Mouse (Mus musculus) T-helper 17 cell (primary cell): Measurements from ENCODE around the gene Tmem263.

ENCODE experiments used
- in situ Hi-C, 2 experiments: fragments of 300-600 bp; cut with MboI, MseI; formaldehyde crosslinking; loops; 1 replicate in 1 of 2; 2 replicates in 1 of 2; pipeline ENCODE4 v1.15.1; 2025; ENCODE audit warnings: high pct_unique_total_duplicates in 2 of 2

The Tmem263 gene

DNA sequence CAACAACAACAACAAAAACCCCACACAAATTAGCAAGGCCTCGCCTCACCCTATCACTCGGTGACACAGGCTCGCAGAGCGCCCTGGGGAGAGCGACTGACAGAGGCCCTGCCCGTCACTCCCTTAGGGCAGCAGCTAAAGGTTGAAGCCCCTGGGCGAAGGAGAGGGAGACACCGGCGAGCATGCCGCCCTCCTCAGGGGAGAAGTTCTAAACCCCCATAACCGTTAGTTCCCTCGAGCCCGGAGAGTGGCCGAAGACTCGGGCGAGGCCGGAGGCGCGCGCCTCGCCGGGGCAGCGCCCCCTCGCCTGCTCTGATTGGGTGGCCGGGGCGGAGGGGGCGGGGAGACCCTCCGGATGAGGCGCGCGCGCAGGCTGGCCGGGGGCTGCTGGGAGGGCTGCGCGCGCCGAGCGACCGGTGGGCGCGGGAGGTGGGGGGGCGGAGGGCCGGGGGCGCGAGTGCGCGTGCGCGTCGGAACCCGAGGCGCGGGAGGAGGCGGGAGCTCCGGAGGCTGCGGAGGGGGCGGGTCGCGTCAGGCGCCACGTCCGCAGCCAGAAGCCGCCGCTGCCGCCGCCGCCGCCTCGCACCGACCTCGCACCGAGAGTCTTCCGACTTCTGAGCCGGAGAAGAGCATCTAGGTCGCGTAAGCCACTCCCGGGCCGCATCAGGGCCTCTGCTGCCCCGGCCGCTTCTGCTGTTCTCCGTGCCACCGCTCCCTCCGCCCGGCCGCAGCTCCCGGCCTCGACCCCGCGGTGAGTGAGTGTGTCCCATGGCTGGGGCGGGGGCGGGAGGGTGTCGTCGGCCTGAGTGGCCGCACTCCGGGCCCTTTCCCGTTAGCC is at the start of gene Tmem263, which contains the start of gene Fhl4:
Gene Tmem263, plus strand, starts transcription at position 381 of the 838 bp plus-strand sequence.
Gene Fhl4, minus strand, starts transcription at position 249 of the 838 bp plus-strand sequence.
- in situ Hi-C loops, result no loop called here

DNA sequence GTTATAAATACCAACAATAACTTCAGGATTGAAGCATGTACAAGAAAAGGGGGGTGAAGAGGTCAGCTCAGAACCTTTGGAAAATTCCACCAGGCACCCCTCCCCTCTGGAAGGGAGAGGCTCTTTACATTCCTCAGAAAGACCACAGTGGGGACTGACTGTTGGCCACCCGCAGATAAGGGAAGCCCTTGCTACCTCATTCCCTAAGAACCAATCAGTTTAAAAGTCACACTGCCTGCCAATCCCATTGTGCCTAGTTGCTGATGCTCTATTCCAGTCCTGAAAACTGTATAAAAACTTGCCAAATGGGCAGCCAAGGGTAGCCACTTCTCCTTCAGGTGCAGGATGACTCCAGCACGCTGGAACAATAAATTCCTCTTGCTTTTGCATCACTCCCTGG is 47.6 kb upstream of the Tmem263 start:
- in situ Hi-C loops, result no loop called here

DNA sequence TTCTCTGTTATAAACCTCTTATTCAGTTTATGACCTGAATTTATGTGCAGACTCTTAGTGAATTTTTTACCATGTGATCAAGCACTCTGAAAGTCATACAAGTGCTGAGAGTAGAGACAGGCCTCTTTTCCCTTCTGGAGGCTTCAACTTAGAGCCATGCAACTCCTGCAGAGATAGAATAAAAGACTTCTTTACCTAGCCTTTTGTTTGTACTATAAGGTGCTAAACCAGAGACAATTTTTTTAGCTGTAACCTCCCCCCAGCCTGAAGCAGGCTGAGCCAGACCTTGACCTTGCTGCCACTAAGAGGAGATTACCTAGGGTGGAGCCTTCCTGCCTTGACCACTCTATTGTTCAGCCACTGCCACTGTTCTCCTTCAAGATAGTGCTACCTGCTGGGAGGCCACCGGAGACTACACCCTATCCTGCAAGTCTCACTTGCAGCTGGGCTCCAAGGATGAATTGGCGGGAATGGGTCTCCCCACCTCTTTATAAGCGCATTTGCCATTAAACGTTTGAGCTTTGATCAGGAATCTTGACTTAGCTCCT is 30.7 kb upstream of the Tmem263 start:
- in situ Hi-C loops, result no loop called here

DNA sequence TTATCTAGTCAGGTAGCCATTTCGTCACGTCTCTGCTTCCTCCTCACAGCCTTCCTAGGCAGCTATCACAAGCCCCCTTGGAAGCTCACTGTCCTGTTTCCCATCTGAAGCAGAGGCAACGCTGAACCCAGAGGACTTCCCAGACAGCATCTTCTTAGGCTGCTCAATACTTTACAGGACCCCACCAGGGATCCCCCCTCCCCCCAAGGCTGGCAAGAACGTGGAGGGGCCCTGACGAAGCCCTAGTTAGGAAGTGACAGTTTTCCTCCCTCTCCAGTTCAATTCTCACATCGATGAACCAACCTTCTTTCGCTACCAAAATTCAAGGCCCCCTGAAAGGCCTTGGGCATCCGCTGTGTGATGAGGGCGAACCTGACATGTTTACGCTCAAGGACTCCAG is 586 bp upstream of the Tmem263 start:
- in situ Hi-C loops, result no loop called here

DNA sequence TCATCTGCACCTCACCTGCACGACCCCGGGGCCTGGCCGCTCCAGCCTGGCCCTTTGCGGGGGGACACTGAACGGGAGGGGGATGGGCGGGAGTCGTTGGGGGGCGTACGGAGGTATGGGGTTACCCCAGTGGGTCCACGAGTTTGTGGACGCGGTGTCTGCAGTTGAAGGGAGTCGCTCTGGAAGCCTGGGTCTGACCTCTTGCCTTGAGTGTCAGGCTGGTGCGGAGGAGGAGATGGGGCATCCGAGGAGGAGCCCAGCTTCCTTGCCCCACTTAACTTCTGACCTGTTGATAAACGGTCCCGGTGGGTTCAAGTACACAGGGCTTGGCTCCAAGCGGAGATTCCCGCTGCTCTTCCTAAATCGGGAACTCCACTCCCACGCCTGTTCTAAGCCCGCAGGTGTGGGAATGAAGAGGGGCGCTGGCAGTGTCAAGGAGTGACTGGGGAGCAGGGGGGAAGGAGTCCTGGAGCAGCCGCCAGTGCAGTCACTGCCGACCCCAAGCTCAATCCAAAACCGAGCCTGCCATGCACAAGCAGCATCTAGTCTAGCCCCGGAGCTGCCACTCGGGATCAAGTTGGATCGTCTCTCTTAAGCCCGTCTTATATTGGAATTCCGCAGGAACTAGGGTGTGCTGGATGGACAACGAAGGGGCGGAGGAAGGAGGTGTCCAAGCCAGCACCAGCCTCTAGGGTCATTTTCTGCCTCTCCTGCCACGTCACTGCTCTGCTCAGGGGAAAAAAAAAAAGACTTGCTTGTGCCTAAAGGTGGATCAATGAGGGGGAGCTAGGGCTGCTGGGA is 858 bp downstream of the Tmem263 start:
- in situ Hi-C loops, result no loop called here

DNA sequence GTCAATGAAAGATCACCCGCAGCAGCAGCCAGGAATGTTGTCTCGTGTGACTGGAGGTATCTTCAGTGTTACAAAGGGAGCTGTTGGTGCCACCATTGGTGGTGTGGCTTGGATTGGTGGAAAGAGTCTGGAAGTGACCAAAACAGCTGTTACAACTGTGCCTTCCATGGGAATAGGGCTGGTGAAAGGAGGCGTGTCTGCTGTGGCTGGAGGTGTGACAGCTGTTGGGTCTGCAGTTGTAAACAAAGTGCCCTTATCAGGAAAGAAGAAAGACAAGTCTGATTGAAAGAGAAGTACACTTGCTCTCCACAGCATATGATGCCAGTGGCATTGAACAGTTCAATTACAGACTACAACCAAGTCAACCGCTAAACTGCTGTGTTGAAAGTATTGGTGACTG is 12.0 kb downstream of the Tmem263 start:
- in situ Hi-C loops, result no loop called here

DNA sequence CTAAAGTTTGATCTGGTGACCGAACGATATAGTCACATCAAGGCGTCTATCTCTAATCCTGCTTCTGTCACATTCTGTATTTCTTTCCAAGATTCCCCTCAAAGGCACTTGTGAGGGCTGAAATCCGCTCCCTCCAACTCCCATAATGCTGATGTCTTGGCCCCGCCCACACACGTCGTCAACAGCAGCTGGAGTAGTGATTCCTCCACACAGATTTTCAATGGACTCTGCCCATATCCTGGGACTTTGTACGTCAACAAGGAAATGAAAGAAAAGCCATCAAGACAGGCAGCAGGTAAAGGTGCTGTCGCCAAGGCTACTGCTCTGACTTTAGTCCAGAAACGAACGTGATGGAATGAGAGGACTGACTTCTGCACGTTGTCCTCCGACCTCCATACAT is 22.8 kb downstream of the Tmem263 start:
- in situ Hi-C loops, result no loop called here

DNA sequence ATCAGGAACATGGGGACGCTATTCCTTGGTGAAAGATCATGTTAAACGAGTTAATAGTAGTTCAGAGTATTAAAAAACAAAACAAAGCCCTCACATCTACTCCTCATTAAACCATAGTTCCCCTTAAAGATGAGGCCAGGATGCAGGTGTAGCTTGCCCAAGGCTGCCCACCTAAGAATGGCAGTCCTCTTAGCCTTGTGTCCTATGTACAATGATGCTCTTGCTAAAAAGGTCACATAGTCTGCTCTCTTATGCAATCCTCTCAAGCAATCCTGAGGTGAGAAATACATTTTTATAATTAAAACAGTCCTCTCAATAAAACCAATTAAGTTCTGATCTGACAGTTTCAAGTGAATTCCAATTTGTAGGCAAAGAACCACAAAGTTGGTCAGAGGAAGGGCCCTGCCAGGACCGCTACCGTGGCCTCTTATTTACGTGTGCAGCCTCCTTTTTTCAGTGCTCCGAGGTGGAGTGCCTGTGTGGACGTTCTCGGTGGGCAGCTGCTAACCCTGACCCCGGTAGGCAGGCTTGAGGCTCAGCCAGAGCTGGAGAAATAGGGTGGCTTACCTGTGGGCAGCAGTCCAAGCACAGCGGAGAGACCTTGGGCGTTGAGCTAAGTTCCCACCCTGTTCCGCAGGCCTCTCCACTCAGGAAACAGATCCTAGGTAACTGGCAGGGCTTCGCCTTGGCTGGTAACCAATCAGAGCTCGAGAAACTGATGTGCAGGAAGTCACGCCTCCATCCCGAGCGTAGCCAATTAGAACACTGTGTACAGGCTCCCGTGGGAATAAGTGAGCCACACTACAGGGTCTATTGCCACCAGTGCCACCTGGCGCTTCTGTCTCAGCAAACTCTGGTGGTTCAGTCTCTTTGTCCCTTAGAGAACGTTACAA is 25.2 kb downstream of the Tmem263 start, which contains the start of gene Mterf2:
Gene Mterf2, minus strand, starts transcription at position 633 of the 893 bp plus-strand sequence.
- in situ Hi-C loops, result no loop called here

DNA sequence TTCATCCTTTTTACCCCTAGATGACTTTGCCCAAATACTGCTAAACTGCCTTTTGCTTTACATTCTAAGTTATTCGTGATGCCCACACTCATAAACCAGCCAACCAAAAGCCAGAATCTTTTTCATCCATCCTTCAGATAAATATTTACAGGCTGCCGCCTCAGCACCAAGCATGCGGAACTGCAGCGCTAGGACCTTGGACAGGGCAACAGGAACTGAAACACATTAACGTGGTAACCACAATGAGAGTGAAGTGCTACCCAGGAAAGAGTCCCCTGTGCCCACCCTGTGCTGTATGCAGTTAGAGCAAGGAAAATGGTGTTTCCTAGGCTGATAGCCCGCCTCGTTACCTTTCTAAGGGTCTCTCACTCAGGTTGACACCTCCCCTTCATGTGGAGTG is 26.0 kb downstream of the Tmem263 start:
- in situ Hi-C loops, result no loop called here

DNA sequence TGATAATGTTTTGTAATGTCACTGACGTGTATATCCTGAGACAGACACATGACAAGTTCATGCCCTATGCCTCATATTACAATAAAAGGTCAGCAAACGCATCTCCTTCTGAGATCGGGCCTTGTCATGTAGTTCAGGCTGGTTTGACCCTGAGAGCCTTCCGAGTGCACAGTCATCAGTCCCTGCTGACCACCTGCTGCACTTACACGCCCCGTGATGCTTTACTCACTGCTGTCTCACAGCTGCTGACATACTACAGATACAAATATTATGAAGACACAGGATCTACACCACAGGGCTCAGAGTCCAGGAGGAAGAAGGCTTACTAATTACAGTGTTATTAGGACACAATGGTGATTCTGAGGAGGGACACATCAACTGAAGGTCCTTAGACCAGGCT is 34.1 kb downstream of the Tmem263 start:
- in situ Hi-C loops, result no loop called here

DNA sequence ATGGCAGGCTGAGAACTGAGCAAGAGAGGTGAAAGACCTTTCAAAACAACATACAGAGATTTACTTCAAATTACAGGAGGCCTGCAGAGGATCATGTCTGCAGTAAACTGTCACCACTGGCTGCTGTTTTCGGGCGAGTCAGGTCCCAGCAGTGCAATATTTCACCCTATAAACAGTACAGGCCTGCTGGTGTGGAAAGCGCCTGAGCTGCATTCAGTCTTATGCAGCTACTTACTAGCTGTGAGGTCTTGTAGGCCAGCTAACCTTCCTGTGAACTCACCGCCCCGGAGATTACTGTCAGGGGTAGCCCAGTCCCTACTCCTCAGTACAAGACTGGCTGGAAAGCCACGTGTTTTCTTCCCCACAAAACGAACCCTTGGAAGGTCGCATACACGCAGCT is 39.0 kb downstream of the Tmem263 start:
- in situ Hi-C loops, result no loop called here

DNA sequence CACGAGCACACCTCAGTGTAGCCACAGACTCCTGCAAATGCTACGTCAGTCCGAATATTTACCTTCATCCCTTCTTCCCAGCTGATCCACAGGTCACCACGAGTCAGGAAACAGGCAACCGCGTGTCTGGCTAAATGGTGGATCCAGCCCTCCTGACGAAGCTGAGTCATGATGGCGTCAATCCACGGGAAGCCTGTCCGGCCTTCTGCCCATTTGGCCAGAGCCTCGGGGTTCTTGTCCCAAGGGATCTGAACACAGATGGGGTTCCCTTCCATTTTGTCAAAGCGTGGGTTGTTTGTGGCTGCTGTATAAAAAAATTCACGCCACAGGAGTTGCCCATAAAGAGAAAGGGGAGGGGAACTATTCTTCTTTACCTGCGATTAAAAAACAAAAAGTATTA is 43.9 kb downstream of the Tmem263 start:
- in situ Hi-C loops, result no loop called here

DNA sequence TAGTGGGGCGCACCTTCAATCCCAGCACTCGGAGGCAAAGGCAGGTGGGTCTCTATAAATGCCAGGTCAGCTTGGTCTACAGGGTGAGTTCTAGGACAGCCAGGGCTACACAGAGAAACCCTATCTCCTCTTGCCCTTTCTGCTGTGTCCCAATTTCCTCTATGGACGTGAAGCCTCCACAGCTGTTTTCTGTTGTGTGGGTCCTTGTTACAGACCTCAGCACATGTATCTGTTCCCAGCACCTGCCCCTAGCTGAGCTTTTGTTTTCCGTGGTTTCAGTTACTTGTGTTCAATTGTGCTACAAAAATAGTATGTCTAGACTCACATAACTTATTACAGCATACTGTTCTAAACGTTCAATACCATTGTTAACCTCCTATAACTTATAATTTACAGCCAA is 46.8 kb downstream of the Tmem263 start:
- in situ Hi-C loops, result no loop called here

DNA sequence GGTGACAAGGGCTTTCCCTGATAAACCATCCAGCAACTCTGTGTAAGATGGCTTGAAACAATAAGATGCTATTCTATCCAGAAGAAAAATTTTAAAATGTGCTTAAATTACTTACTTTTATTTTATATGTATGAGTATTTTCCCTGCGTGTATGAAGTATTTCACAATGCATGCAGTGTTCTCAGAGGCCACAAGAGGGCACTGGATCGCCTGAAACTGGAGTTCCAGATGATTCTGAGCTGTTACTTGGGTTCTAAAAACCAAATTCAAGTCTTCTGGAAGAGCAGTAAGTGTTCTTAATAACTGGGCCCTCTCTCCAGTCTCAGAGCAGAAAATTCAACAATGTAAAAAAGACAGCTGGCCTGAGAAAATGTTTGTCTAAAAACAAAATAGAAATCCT is 51.8 kb downstream of the Tmem263 start:
- in situ Hi-C loops, result no loop called here

DNA sequence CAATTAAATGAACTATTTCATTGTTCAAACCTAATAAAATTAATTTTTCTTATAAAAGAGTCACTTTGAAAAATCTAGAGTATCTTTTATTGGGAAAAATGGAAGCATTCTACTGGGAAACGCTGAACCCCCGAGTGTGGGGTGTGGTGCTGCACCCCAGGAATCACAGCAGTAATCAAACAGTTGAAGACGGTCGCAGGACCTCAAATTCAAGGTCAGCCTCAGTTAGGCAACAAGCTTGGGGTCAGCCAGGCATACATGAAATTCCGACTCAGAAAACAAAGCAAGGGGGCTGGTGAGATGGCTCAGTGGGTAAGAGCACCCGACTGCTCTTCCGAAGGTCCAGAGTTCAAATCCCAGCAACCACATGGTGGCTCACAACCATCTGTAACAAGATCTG is 55.0 kb downstream of the Tmem263 start:
- in situ Hi-C loops, result no loop called here

DNA sequence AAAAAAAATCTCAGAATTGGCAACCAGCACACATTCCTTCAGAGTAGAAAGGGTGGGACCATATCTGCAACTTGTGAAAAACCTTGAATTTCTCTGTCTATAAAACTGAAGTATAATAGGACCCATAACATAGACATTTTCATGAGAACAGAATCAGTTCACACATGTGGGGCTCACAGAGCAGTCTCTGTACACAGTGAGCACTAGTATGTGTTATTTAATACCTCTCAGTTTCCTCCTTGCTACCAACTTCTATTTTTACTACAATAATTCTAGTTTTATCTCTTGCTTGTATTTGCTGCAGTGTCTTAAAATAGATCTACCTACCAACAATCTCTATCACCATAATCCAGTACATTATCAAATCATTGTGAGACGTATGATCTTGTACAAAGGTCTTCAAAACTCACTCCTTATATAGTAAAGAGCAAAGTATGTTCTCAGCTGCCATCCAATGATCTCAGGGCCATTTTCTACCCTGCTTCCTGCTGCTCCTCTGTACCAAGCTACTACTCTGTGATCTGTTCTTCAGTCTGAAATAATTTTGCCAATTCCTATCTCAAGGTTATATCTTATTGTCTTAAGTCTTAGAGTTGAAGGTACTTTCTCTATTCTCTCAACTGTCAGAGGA is 57.7 kb downstream of the Tmem263 start:
- in situ Hi-C loops, result no loop called here

DNA sequence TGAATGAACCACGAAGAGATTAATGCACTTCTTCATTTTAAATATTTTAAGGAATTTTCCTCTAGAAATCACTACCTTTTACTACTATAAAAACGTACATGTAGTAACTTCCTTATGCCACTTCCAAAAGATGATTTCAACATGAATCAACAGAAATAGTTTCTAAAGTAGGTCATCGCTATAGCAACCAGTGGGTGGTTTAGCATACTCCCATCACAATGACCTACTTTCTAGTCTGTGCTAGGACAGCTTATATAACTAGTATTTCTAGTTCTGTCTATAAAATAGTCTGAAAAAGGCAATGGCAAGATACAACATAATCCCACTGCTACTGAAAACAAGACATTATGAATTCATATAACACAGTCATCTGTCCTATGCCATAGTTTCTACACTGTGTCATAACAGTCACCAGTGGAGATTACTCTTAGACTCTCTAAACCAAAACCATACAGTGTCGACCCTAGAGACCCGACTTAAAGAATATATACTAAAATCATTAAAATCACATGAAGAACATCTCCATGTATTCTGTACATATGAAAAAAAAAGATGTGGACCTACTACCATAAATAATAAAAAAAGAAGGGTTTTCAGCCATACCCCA is 59.4 kb downstream of the Tmem263 start:
- in situ Hi-C loops, result no loop called here

DNA sequence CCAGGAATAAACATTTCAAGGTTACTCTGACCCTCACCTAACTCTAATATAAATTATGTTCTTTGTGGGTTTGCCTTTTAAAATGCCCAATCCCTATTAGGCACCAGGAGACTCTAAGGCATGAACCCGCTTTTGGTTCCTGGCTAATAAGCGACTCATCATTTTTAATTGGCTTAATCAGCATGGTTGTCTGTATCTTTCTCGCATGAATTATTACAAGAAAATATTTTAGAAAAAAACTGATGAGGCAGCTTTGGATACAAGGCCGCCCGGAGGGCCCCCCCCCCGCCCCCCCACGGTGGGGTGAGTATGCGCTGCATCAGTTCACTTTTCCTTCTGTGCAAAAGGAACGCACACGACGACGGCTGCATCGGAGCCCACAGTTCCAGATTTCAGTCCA is 62.4 kb downstream of the Tmem263 start:
- in situ Hi-C loops, result no loop called here

DNA sequence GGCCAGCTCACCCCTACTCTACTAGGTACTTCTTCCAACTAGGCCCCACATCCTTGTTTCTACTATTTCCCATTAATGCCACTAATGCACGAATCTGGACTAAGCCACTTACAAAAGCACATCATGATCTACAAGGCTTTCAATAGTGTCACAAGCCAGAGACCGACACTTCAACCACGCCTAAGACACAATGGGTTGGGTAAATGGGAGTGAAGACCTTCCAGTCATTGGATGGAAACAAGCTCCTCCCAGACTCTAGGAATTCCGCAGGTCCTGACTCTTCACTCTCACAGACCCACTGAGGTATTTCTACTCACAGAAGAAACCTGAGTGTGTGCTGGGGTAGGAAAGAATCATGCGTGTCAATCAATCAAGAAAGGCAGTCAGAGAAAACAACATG is 62.9 kb downstream of the Tmem263 start:
- in situ Hi-C loops, result no loop called here
